Mouse (Mus musculus) limb, embryonic 14.5 days (tissue): Measurements from ENCODE around the gene Spag5. TPM values are rescaled to one million over a fixed set of nuclear protein-coding genes. Genes with fewer than 3 reads are reported as not detected.

Experiments used
- ATAC-seq: fragments of 200-750 bp; cut with Nextera tagmentation; 2 replicates; pipeline ENCODE4 v1.8.0; 2017; ENCODE audit warnings: low read depth, moderate number of reproducible peaks, moderate TSS enrichment; ENCODE audit not compliant: low FRiP score
- DNase-seq: peaks from one replicate; pipeline ENCODE4 v3.0.0-alpha.2; 2015; ENCODE audit warnings: low spot score
- H3K27ac ChIP-seq: fragments of 300-500 bp; sonication (generic); replicated peaks from 2 replicates; pipeline ENCODE4 v1.5.1; 2014; ENCODE audit warnings: low read depth, mild to moderate bottlenecking, low read length, moderate library complexity, mixed read lengths
- H3K27me3 ChIP-seq: fragments of 300-500 bp; sonication (generic); 2 replicates; pipeline ENCODE4 v1.6.1; 2014; ENCODE audit warnings: low read length, mixed read lengths; ENCODE audit not compliant: control insufficient read depth, insufficient read depth
- H3K36me3 ChIP-seq: fragments of 300-500 bp; sonication (generic); 2 replicates; pipeline ENCODE4 v1.6.1; 2014; ENCODE audit warnings: mild to moderate bottlenecking, low read length, moderate library complexity, mixed read lengths; ENCODE audit not compliant: control insufficient read depth, insufficient read depth
- H3K4me1 ChIP-seq: fragments of 300-500 bp; sonication (generic); 2 replicates; pipeline ENCODE4 v1.6.1; 2014; ENCODE audit warnings: antibody characterized with exemption, low read length, mixed read lengths; ENCODE audit not compliant: control insufficient read depth, insufficient read depth
- H3K4me2 ChIP-seq: fragments of 300-500 bp; sonication (generic); replicated peaks from 2 replicates; pipeline ENCODE4 v1.6.1; 2014; ENCODE audit warnings: low read depth, mild to moderate bottlenecking, low read length, moderate library complexity; ENCODE audit not compliant: severe bottlenecking
- H3K4me3 ChIP-seq: fragments of 300-500 bp; sonication (generic); replicated peaks from 2 replicates; pipeline ENCODE4 v1.5.1; 2014; ENCODE audit warnings: low read length
- H3K9ac ChIP-seq: fragments of 300-500 bp; sonication (generic); 2 replicates; pipeline ENCODE4 v1.6.1; 2014; ENCODE audit warnings: mild to moderate bottlenecking, low read depth, low read length, moderate library complexity; ENCODE audit not compliant: severe bottlenecking
- H3K9me3 ChIP-seq: fragments of 300-500 bp; sonication (generic); 2 replicates; pipeline ENCODE4 v1.6.1; 2016; ENCODE audit warnings: low read length; ENCODE audit not compliant: control insufficient read depth
- POLR2A ChIP-seq: fragments of 200-500 bp; IDR thresholded peaks from 2 replicates; pipeline ENCODE4 v1.8.0; 2012; ENCODE audit warnings: inconsistent platforms, mild to moderate bottlenecking, moderate library complexity, borderline replicate concordance; ENCODE audit not compliant: insufficient read depth, insufficient read length; ENCODE audit errors: extremely low read depth
- WGBS: fragments of 180-500 bp; shearing (Covaris S2); extraction: QIAGEN DNeasy Blood & Tissue Kit; methylation state at CpG from one replicate; pipeline ENCODE4 v1.1.7; 2014; 5-methylcytosine and 5-hydroxymethylcytosine counted together
- polyA plus RNA-seq, 2 experiments: library from polyadenylated mRNA; depleted of rRNA in 1 of 2; stranded (reverse) in 1 of 2; unstranded in 1 of 2; fragments of >200 nt; fragmentation: Nextera tagmentation in 1 of 2; extraction: Ambion mirVana in 1 of 2; gene quantifications; 2 replicates each; pipeline versions ENCODE4 v1.2.1 to v1.2.3; 2012 to 2014

Gene Spag5
- polyA plus RNA-seq, 2 experiments: 28.7 to 57.3 TPM

DNA sequence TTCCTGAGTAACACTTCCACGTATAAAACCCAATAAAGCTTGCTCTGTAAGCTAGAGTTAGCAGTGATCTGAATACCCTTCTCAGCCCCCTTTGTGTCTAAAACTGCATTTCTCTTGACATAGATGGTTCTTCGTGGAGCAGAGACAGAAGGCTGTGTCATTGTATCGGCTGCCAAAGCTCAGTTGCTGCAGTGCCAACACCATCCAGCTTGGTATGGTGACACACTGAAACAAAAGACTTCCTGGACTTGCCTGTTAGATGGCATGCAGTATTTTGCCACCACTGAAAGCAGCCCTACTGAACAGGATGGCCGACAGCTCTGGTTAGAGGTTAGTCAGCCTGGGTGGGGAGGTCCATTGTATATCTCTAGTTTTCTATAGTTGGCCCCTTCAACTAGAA lies 21.7 kb upstream of the Spag5 start:
- Histone ChIP-seq H3K4me1 (no peaks in the 10 kb centered on the region), H3K9me3 (no peaks in the 10 kb centered on the region), H3K36me3 (peaks cover 99% of the 10 kb centered on the region), H3K4me3 (no peak overlapping the region), H3K9ac (no peak overlapping the region), H3K27ac (no peak overlapping the region), H3K27me3 (no peaks in the 10 kb centered on the region), H3K4me2 (no peak overlapping the region)
- TF ChIP-seq POLR2A: no peak
- no peak for ATAC-seq
- no peak for DNase-seq
- WGBS: 78% methylated on average over 4 of the region's 4 CpGs

DNA sequence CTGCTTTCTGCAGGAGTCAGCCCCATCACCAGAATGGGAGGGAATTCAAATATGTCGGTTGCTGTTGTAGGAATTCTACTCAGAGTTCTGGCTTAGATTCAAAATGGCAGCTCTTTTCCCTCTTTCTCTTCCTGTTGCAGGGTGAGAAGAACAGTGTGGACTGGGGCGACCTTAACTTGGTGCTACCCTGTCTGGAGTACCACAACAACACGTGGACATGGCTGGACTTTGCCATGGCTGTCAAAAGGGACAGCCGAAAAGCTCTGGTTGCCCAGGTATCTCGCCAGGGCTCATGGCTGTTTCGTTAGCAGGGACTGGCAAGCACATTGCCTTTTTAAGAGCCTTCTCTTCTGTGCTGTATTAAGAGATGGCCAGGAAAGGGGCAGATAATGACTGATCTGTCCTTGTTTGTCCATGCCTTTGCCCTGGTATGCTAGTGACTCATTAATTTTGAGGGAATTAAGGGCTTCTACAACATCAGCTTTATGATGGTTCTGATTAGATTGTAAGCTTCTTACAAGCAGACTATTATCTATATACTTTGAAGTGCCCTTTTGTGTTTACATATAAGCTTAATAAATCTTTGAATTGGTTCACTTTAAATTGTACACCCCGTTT lies 12.1 kb upstream of the Spag5 start:
- Histone ChIP-seq H3K36me3 (peaks cover 76% of the 10 kb centered on the region), H3K9me3 (no peaks in the 10 kb centered on the region), H3K27me3 (no peaks in the 10 kb centered on the region), H3K27ac (no peak overlapping the region), H3K4me1 (no peaks in the 10 kb centered on the region), H3K9ac (no peak overlapping the region), H3K4me2 (no peak overlapping the region), H3K4me3 (no peak overlapping the region)
- no peak for ATAC-seq
- WGBS: 87% methylated on average over 7 of the region's 7 CpGs
- no peak for TF ChIP-seq POLR2A
- DNase-seq: no peak

DNA sequence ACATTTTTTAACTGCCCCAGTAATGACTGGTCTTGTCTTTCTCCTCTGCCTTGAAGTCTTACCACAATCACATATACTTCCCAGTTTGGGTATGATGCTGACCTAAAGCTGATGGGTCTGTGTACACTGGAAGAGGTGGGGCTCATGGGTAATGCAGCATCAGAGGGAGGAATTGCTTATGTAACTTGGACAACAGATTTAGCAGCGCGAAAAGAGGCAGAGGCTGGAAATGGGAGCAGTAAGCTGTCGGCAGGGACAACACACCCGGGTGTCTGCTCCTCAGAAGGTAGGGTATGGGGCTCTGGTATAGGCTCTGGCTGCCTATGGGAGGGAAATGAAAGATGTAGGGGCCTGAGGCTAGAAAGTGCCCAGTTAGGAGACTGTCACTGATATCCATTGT lies 10.7 kb upstream of the Spag5 start, which contains the start of gene BC030499:
TSS of gene BC030499 (plus strand) at position 188 of the 400 bp plus-strand sequence.
- H3K27ac ChIP-seq: no peak within 1 kb of the TSS
- H3K4me1 ChIP-seq: no peaks in the 10 kb centered on the region
- TF ChIP-seq POLR2A: no peak
- H3K27me3 ChIP-seq: no peaks in the 10 kb centered on the region
- H3K36me3 ChIP-seq: peaks cover 62% of the 10 kb centered on the region
- ATAC-seq: no peak
- H3K4me2 ChIP-seq: no peak within 1 kb of the TSS
- WGBS: 92% methylated on average over 4 of the region's 4 CpGs
- DNase-seq: no peak
- H3K9me3 ChIP-seq: no peaks in the 10 kb centered on the region
- no peak within 1 kb of the TSS for H3K9ac ChIP-seq
- H3K4me3 ChIP-seq: no peak within 1 kb of the TSS

DNA sequence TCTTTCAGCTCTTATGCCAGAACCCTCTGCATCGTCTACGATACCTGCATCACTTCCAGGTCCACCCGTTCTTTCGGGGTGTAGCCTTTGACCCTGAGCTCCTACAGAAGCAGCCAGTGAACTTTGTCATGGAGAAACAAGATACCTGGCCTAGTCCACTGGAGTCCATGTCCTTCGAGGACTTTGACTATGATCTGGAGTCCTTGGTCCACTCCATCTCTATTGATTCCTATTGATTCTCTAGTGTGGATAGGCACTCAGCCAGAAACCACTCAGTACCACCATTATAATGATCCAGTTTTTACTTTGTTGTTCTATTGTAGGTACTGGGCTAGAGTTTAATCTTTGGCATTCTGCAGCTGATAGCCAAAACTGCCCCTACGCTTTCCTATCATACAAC lies 6.7 kb upstream of the Spag5 start:
- no peak overlapping the region for H3K9ac ChIP-seq
- TF ChIP-seq POLR2A: no peak
- 95% methylated on average over 6 of the region's 6 CpGs for WGBS
- H3K36me3 ChIP-seq: peaks cover 26% of the 10 kb centered on the region
- no peaks in the 10 kb centered on the region for H3K9me3 ChIP-seq
- no peak for DNase-seq
- no peak overlapping the region for H3K27ac ChIP-seq
- H3K4me1 ChIP-seq: no peaks in the 10 kb centered on the region
- H3K27me3 ChIP-seq: no peaks in the 10 kb centered on the region
- no peak overlapping the region for H3K4me3 ChIP-seq
- no peak overlapping the region for H3K4me2 ChIP-seq
- no peak for ATAC-seq

DNA sequence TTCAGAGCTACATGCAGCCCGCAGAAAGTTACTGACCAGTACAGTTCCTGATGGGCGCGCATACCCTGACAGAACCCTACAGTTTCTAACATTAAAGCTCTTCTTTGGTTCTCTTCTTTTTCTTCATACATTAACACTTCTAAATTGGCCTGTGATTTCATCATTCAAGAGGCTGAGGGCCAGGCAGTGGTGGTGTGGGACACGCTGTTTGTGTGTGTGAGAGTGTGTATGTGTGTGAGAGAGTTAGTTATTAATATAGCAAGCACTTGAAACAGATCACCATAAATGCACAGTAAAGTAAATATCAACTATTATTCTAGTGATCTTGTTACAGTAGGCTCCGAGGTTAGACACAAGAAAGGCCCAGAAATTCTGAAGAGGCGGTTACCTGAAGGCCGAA lies 412 bp upstream of the Spag5 start:
- peak overlapping the region; percentile 68 for H3K4me3 ChIP-seq
- no peak for TF ChIP-seq POLR2A
- no peaks in the 10 kb centered on the region for H3K27me3 ChIP-seq
- H3K9ac ChIP-seq: 0 out of 2 replicates have a peak overlapping the region, but pooled peaks have one; percentile 35
- ATAC-seq (no peak), DNase-seq (no peak)
- H3K27ac ChIP-seq: no peak overlapping the region; the same call in 1 of the 2 replicates
- no peaks in the 10 kb centered on the region for H3K9me3 ChIP-seq
- peaks cover 19% of the 10 kb centered on the region for H3K36me3 ChIP-seq
- WGBS: 58% methylated on average over 7 of the region's 7 CpGs
- peaks cover 6% of the 10 kb centered on the region; the same call in 1 of the 2 replicates for H3K4me1 ChIP-seq
- H3K4me2 ChIP-seq: peak overlapping the region; percentile 85
